Mouse (Mus musculus): ENCODE results near the gene Kazn. TPM values are rescaled to one million over a fixed set of nuclear protein-coding genes. Genes with fewer than 3 reads are reported as not detected.

The Kazn gene
- polyA plus RNA-seq, 1 experiment from 2014 or later = 29.3 TPM

GRCm38 (mm10) chr4:142235426-142235825, 3.8 kb downstream of the Kazn start:
- H3K27me3 ChIP-seq (ENCODE audit: control insufficient read depth, insufficient read depth, low read depth, low read length) = no peaks in the 10 kb centered on the region
- ATAC-seq = no peak
- H3K4me1 ChIP-seq (ENCODE audit: control insufficient read depth, insufficient read depth, low read length) = peaks cover 23% of the 10 kb centered on the region
- no peak overlapping the region for H3K4me2 ChIP-seq (ENCODE audit: low read length)
- H3K9me3 ChIP-seq (replicated peaks; ENCODE audit: control insufficient read depth, low read length, poor library complexity, severe bottlenecking) = no peaks in the 10 kb centered on the region
- WGBS = 79% methylated on average over 11 of the region's 11 CpGs
- no peak overlapping the region for H3K9ac ChIP-seq (ENCODE audit: low read depth, low read length)
- H3K4me3 ChIP-seq (ENCODE audit: low read depth, low read length) = no peak overlapping the region
- no peaks in the 10 kb centered on the region for H3K36me3 ChIP-seq (ENCODE audit: control insufficient read depth, insufficient read depth, low read length)
- H3K27ac ChIP-seq (ENCODE audit: low read length) = no peak overlapping the region

GRCm38 (mm10) chr4:142234828-142235227, 4.4 kb downstream of the Kazn start:
- Histone ChIP-seq H3K27ac (ENCODE audit: low read length) (no peak overlapping the region), H3K9ac (ENCODE audit: low read depth, low read length) (no peak overlapping the region), H3K9me3 (replicated peaks; ENCODE audit: control insufficient read depth, low read length, poor library complexity, severe bottlenecking) (no peaks in the 10 kb centered on the region), H3K4me2 (ENCODE audit: low read length) (no peak overlapping the region), H3K27me3 (ENCODE audit: control insufficient read depth, insufficient read depth, low read depth, low read length) (no peaks in the 10 kb centered on the region), H3K36me3 (ENCODE audit: control insufficient read depth, insufficient read depth, low read length) (no peaks in the 10 kb centered on the region), H3K4me1 (ENCODE audit: control insufficient read depth, insufficient read depth, low read length) (peaks cover 23% of the 10 kb centered on the region), H3K4me3 (ENCODE audit: low read depth, low read length) (no peak overlapping the region)
- WGBS = 63% methylated on average over 9 of the region's 9 CpGs
- no peak for ATAC-seq

GRCm38 (mm10) chr4:142228821-142229575, 10.2 kb downstream of the Kazn start:
- H3K27ac ChIP-seq (ENCODE audit: low read length) = no peak overlapping the region
- ATAC-seq = no peak

GRCm38 (mm10) chr4:142223898-142224645, 15.1 kb downstream of the Kazn start:
- H3K4me3 ChIP-seq (ENCODE audit: low read depth, low read length) = no peak overlapping the region

More at GRCm38 (mm10) chr4:142228821-142229575, 10.2 kb downstream of the Kazn start:
- WGBS = 40% methylated on average over 13 of the region's 13 CpGs
- H3K36me3 ChIP-seq (ENCODE audit: control insufficient read depth, insufficient read depth, low read length) = no peaks in the 10 kb centered on the region
- no peak overlapping the region for H3K4me2 ChIP-seq (ENCODE audit: low read length)
- no peak overlapping the region for H3K4me3 ChIP-seq (ENCODE audit: low read depth, low read length)
- H3K27me3 ChIP-seq (ENCODE audit: control insufficient read depth, insufficient read depth, low read depth, low read length) = no peaks in the 10 kb centered on the region
- no peaks in the 10 kb centered on the region for H3K9me3 ChIP-seq (replicated peaks; ENCODE audit: control insufficient read depth, low read length, poor library complexity, severe bottlenecking)
- H3K4me1 ChIP-seq (ENCODE audit: control insufficient read depth, insufficient read depth, low read length) = peaks cover 16% of the 10 kb centered on the region; the same call in 1 of the 2 replicates
- H3K9ac ChIP-seq (ENCODE audit: low read depth, low read length) = no peak overlapping the region

GRCm38 (mm10) chr4:142222385-142222784, 16.8 kb downstream of the Kazn start:
- Histone ChIP-seq H3K4me1 (ENCODE audit: control insufficient read depth, insufficient read depth, low read length) (peaks cover 6% of the 10 kb centered on the region; the same call in 1 of the 2 replicates), H3K9ac (ENCODE audit: low read depth, low read length) (no peak overlapping the region), H3K4me3 (ENCODE audit: low read depth, low read length) (no peak overlapping the region), H3K36me3 (ENCODE audit: control insufficient read depth, insufficient read depth, low read length) (no peaks in the 10 kb centered on the region), H3K4me2 (ENCODE audit: low read length) (no peak overlapping the region), H3K9me3 (replicated peaks; ENCODE audit: control insufficient read depth, low read length, poor library complexity, severe bottlenecking) (no peaks in the 10 kb centered on the region), H3K27ac (ENCODE audit: low read length) (no peak overlapping the region), H3K27me3 (ENCODE audit: control insufficient read depth, insufficient read depth, low read depth, low read length) (no peaks in the 10 kb centered on the region)
- WGBS = 68% methylated on average over 1 of the region's 1 CpGs
- ATAC-seq = no peak

More at GRCm38 (mm10) chr4:142223898-142224645, 15.1 kb downstream of the Kazn start:
- Histone ChIP-seq H3K4me2 (ENCODE audit: low read length) (no peak overlapping the region), H3K4me1 (ENCODE audit: control insufficient read depth, insufficient read depth, low read length) (peaks cover 6% of the 10 kb centered on the region; the same call in 1 of the 2 replicates), H3K27me3 (ENCODE audit: control insufficient read depth, insufficient read depth, low read depth, low read length) (no peaks in the 10 kb centered on the region), H3K27ac (ENCODE audit: low read length) (no peak overlapping the region), H3K36me3 (ENCODE audit: control insufficient read depth, insufficient read depth, low read length) (no peaks in the 10 kb centered on the region), H3K9ac (ENCODE audit: low read depth, low read length) (no peak overlapping the region), H3K9me3 (replicated peaks; ENCODE audit: control insufficient read depth, low read length, poor library complexity, severe bottlenecking) (no peaks in the 10 kb centered on the region)
- 81% methylated on average over 9 of the region's 9 CpGs for WGBS
- no peak for ATAC-seq

GRCm38 (mm10) chr4:142221757-142222072, 17.5 kb downstream of the Kazn start:
- WGBS = 65% methylated on average over 5 of the region's 5 CpGs
- Histone ChIP-seq H3K4me2 (ENCODE audit: low read length) (no peak overlapping the region), H3K9ac (ENCODE audit: low read depth, low read length) (no peak overlapping the region), H3K4me1 (ENCODE audit: control insufficient read depth, insufficient read depth, low read length) (peaks cover 6% of the 10 kb centered on the region; the same call in 1 of the 2 replicates), H3K36me3 (ENCODE audit: control insufficient read depth, insufficient read depth, low read length) (no peaks in the 10 kb centered on the region), H3K4me3 (ENCODE audit: low read depth, low read length) (no peak overlapping the region), H3K27ac (ENCODE audit: low read length) (0 out of 2 replicates have a peak overlapping the region, but pooled peaks have one; percentile 15), H3K9me3 (replicated peaks; ENCODE audit: control insufficient read depth, low read length, poor library complexity, severe bottlenecking) (no peaks in the 10 kb centered on the region), H3K27me3 (ENCODE audit: control insufficient read depth, insufficient read depth, low read depth, low read length) (no peaks in the 10 kb centered on the region)
- no peak for ATAC-seq

GRCm38 (mm10) chr4:142221025-142221756, 18.0 kb downstream of the Kazn start:
- Histone ChIP-seq H3K4me2 (ENCODE audit: low read length) (no peak overlapping the region), H3K9ac (ENCODE audit: low read depth, low read length) (no peak overlapping the region), H3K9me3 (replicated peaks; ENCODE audit: control insufficient read depth, low read length, poor library complexity, severe bottlenecking) (no peaks in the 10 kb centered on the region), H3K4me3 (ENCODE audit: low read depth, low read length) (no peak overlapping the region), H3K27me3 (ENCODE audit: control insufficient read depth, insufficient read depth, low read depth, low read length) (no peaks in the 10 kb centered on the region), H3K27ac (ENCODE audit: low read length) (no peak overlapping the region), H3K4me1 (ENCODE audit: control insufficient read depth, insufficient read depth, low read length) (peaks cover 4% of the 10 kb centered on the region; the same call in 1 of the 2 replicates), H3K36me3 (ENCODE audit: control insufficient read depth, insufficient read depth, low read length) (no peaks in the 10 kb centered on the region)
- ATAC-seq = no peak
- 63% methylated on average over 18 of the region's 18 CpGs for WGBS

- H3K36me3 ChIP-seq (ENCODE audit: control insufficient read depth, insufficient read depth, low read length) = no peaks in the 10 kb centered on the region
- H3K4me2 ChIP-seq (ENCODE audit: low read length) = no peak overlapping the region
- no peaks in the 10 kb centered on the region for H3K27me3 ChIP-seq (ENCODE audit: control insufficient read depth, insufficient read depth, low read depth, low read length)
- no peak overlapping the region for H3K27ac ChIP-seq (ENCODE audit: low read length)
- H3K9ac ChIP-seq (ENCODE audit: low read depth, low read length) = no peak overlapping the region
- H3K9me3 ChIP-seq (replicated peaks; ENCODE audit: control insufficient read depth, low read length, poor library complexity, severe bottlenecking) = no peaks in the 10 kb centered on the region
- ATAC-seq = no peak
- H3K4me3 ChIP-seq (ENCODE audit: low read depth, low read length) = no peak overlapping the region
- H3K4me1 ChIP-seq (ENCODE audit: control insufficient read depth, insufficient read depth, low read length) = peaks cover 6% of the 10 kb centered on the region; the same call in 1 of the 2 replicates
- 66% methylated on average over 8 of the region's 8 CpGs for WGBS
These were observed 20.2 kb downstream of the Kazn start for GRCm38 (mm10) chr4:142218997-142219396.

Measured in midbrain, embryonic 16.5 days (tissue).